Mouse (Mus musculus): ENCODE results near the gene Gpr37l1.

DNA sequence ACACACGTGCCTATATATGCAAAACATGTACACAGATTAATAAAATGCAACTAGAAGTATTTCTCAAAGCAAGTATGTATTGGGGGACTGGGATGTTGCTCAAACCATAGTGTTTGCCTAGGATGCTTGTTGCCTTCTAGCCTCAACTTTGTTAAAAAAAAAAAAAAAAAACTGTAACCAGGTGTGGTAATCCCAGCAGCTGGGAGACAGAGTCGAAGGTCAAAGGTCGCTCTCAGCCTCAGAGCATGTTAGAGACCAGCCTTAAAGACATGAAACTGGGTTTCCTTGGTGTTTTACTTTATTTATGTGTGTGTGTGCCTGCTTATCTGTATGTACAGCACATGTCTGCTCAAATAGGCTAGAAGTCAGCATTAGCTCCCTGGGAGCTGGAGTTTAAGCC is 7.7 kb upstream of the Gpr37l1 start:
- TF ChIP-seq JUN (IDR thresholded peaks at IDR 0.05; ENCODE audit: insufficient read depth, low read depth, low read length) (no peak), PAX5 (IDR thresholded peaks at IDR 0.05; ENCODE audit: low read length) (no peak), MYC (IDR thresholded peaks at IDR 0.05; ENCODE audit: low read depth, low read length) (no peak)

All from CH12.LX (cell line).